ENCODE assay signal across 21 mouse cellular contexts in the genomic region with DNA sequence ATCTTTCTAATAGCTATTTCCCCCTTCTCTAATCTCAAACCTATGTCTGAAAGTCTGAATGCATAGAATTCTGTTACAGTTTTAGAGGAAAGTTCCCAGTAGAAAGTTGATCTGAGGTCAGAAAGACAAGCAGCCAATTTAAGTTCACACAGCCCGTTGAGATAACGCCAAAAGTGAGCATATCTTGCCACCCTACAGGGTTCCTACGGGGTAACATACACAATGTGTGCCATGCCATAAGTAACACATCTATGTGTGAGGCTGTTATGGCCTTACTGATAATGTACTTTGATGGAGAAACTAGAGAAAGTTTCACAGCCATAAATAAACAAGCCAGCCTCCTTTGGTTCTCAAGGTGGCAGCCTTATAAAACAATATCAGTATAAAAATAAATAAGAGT. TPM values are rescaled to one million over a fixed set of nuclear protein-coding genes. Genes with fewer than 3 reads are reported as not detected.
A peak's percentile ranks its signal among the peaks of the same experiment; 100 is the strongest.
DNase-seq lines count a peak whose midpoint lies in the region; ATAC-seq lines count a peak whose summit lies in the region.
"Had no signal": no experiment of that assay in that cellular context is flagged by ENCODE, and none has a peak within 500 bp of the region (broad histone marks: within the 10 kb centered on the region; RNA-seq: fewer than 3 reads in every experiment).

No protein-coding gene starts in this region.

- peak; percentile 72 for ATAC-seq in erythroblast, adult 5-6 weeks (replicated peaks; ENCODE audit: low FRiP score, poor library complexity, severe bottlenecking)
- ATAC-seq in erythroid progenitor cell, adult 5-6 weeks (replicated peaks; ENCODE audit: low FRiP score, poor library complexity, severe bottlenecking), result peak; percentile 52; the same call in 1 of the 2 replicates
- peak; percentile 96 for ATAC-seq in megakaryocyte-erythroid progenitor cell, adult 5-6 weeks (replicated peaks; ENCODE audit: low FRiP score, low TSS enrichment, poor library complexity, severe bottlenecking)
- ATAC-seq: forebrain, embryonic 13.5 days; forebrain, embryonic 15.5 days; forebrain, postnatal 0 days had no signal

- no peak for DNase-seq in ovary, adult 18-20 months (ENCODE audit: low spot score)
- DNase-seq in left cerebral cortex, adult 8-10 months (ENCODE audit: low spot score in 2 of 2), result no peak
- DNase-seq: adrenal gland, adult 2 months; adrenal gland, postnatal 10 days; adrenal gland, postnatal 25 days; cerebellum, adult 11 months; cerebellum, adult 18-20 months; cerebellum, adult 8-10 months; cerebellum, adult 9-11 months; cerebellum, postnatal 14 days; cerebellum, postnatal 36 days; forebrain, postnatal 0 days had no signal

RNA-seq across cellular contexts. Expression of a gene that starts 25.7 kb away (rescaled TPM):
- 5.2 and 7.9 TPM in 2 replicates for total RNA-seq in erythroblast, adult 5-6 weeks (2015; ENCODE audit: low replicate concordance)
- 3.7 and 4.2 TPM in 2 replicates for total RNA-seq in erythroblast, adult 5-6 weeks (2017; ENCODE audit: low replicate concordance)
- 6.3 and 6.5 TPM in 2 replicates for total RNA-seq in erythroid progenitor cell, adult 5-6 weeks (2015; ENCODE audit: low replicate concordance)
- total RNA-seq in erythroid progenitor cell, adult 5-6 weeks (2017; ENCODE audit: low replicate concordance), result 2.1 and 2.2 TPM in 2 replicates
- total RNA-seq in megakaryocyte-erythroid progenitor cell, adult 5-6 weeks (2014; fragmentation: Nextera tagmentation), result 1.2 TPM in 1 of 2 replicates, not detected in the other
- 0.61 and 1.3 TPM in 2 replicates for total RNA-seq in megakaryocyte-erythroid progenitor cell, adult 5-6 weeks (2017)
- total RNA-seq in left cerebral cortex, adult 8-10 months (2022), result 10 to 100 TPM; 21.1 to 25.7 (median 24.3) TPM
- total RNA-seq: MEL had no signal

RNA-seq across cellular contexts. Expression of a gene that starts 26.1 kb away (rescaled TPM):
- total RNA-seq in erythroblast, adult 5-6 weeks (2015; ENCODE audit: low replicate concordance), result not detected in 2 replicates
- not detected in 2 replicates for total RNA-seq in erythroblast, adult 5-6 weeks (2017; ENCODE audit: low replicate concordance)
- total RNA-seq in erythroid progenitor cell, adult 5-6 weeks (2015; ENCODE audit: low replicate concordance), result not detected in 2 replicates
- total RNA-seq in erythroid progenitor cell, adult 5-6 weeks (2017; ENCODE audit: low replicate concordance), result not detected in 2 replicates
- total RNA-seq in megakaryocyte-erythroid progenitor cell, adult 5-6 weeks (2014; fragmentation: Nextera tagmentation), result not detected in 2 replicates
- not detected in 2 replicates for total RNA-seq in megakaryocyte-erythroid progenitor cell, adult 5-6 weeks (2017)
- total RNA-seq in left cerebral cortex, adult 8-10 months (2022), result not detected
- total RNA-seq: adrenal gland, adult 2 months; adrenal gland, postnatal 10 days; adrenal gland, postnatal 25 days; adrenal gland, postnatal 4 days; common myeloid progenitor, adult 5-6 weeks; ES-E14; forebrain, postnatal 0 days; MEL had no signal
